Mouse (Mus musculus) G1E (cell line): Measurements from ENCODE around the gene Ptgdr2. TPM values are rescaled to one million over a fixed set of nuclear protein-coding genes. Genes with fewer than 3 reads are reported as not detected.
A peak's percentile ranks its signal among the peaks of the same experiment; 100 is the strongest.

Source experiments
- ATAC-seq: 2 replicates; pipeline ENCODE4 v1.8.0; 2016; ENCODE audit warnings: mild to moderate bottlenecking; ENCODE audit not compliant: insufficient number of reproducible peaks, poor library complexity, low FRiP score, severe bottlenecking; ENCODE audit errors: extremely low read depth
- DNase-seq: peaks from one replicate; pipeline ENCODE4 v3.0.0; 2012; ENCODE audit warnings: low spot score
- H3K27me3 ChIP-seq: 2 replicates; pipeline ENCODE4 v1.6.1; 2012; ENCODE audit warnings: mild to moderate bottlenecking, low read length, inconsistent platforms; ENCODE audit not compliant: insufficient read depth
- H3K36me3 ChIP-seq: replicated peaks from 2 replicates; pipeline ENCODE3; 2012; ENCODE audit warnings: mild to moderate bottlenecking, inconsistent platforms
- H3K4me1 ChIP-seq: 2 replicates; pipeline ENCODE4 v1.6.1; 2012; ENCODE audit warnings: low read depth, low read length, inconsistent platforms, mixed read lengths; ENCODE audit not compliant: insufficient read depth
- H3K4me3 ChIP-seq: 2 replicates; pipeline ENCODE4 v1.5.1; 2012; ENCODE audit warnings: low read depth, mild to moderate bottlenecking, inconsistent platforms, low read length, moderate library complexity, mixed read lengths
- H3K9me3 ChIP-seq: replicated peaks from 2 replicates; pipeline ENCODE4 v1.6.1; 2012; ENCODE audit warnings: inconsistent platforms
- CTCF ChIP-seq: IDR thresholded peaks from 2 replicates; pipeline ENCODE4 v1.5.1; 2012; ENCODE audit warnings: low read depth, low read length, inconsistent platforms, mixed read lengths
- GATA1 ChIP-seq: IDR thresholded peaks from 2 replicates; pipeline ENCODE4 v1.6.1; 2012; ENCODE audit warnings: borderline replicate concordance, low read length, inconsistent platforms, mixed read lengths
- GATA2 ChIP-seq: IDR thresholded peaks from 2 replicates; pipeline ENCODE4 v1.6.1; 2012; ENCODE audit warnings: low read depth, low read length, inconsistent platforms, borderline replicate concordance
- POLR2AphosphoS5 ChIP-seq: IDR thresholded peaks from 2 replicates; pipeline ENCODE4 v1.6.1; 2012; ENCODE audit warnings: low read depth, low read length, inconsistent platforms; ENCODE audit not compliant: insufficient replicate concordance
- TAL1 ChIP-seq: conservative IDR thresholded peaks from 2 replicates; pipeline ENCODE4 v1.6.1; 2012; ENCODE audit warnings: low read depth, low read length, inconsistent platforms, mixed read lengths
- polyA plus RNA-seq: library from polyadenylated mRNA; stranded (reverse); fragments of >175 nt; gene quantifications from 2 replicates; pipeline ENCODE4 v1.2.3, GENCODE M21; 2012
- total RNA-seq, 2 experiments: library from RNA; stranded (forward) in 1 of 2; stranded (reverse) in 1 of 2; fragments of 200-1000 nt in 1 of 2; fragments of >200 nt in 1 of 2; fragmentation: Nextera tagmentation in 1 of 2; gene quantifications; 2 replicates each; pipeline ENCODE4 v1.2.3; 2014 to 2017

Gene Ptgdr2
- total and polyA plus RNA-seq, 3 experiments, result not detected

DNA sequence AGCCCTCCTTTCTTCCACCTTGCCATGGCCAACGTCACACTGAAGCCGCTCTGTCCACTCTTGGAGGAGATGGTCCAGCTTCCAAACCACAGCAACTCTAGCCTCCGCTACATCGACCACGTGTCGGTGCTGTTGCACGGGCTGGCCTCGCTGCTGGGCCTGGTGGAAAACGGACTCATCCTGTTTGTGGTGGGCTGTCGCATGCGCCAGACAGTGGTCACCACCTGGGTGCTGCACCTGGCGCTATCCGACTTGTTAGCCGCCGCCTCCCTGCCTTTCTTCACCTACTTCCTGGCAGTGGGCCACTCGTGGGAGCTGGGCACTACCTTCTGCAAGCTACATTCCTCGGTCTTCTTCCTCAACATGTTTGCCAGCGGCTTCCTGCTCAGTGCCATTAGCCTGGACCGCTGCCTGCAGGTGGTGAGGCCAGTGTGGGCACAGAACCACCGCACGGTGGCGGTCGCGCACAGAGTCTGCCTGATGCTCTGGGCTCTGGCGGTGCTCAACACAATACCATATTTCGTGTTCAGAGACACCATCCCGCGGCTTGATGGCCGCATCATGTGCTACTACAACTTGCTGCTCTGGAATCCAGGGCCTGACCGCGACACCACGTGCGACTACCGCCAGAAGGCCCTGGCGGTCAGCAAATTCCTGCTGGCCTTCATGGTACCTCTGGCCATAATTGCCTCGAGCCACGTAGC is 3.3 kb downstream of the Ptgdr2 start:
- H3K36me3 ChIP-seq, result peaks cover 56% of the 10 kb centered on the region
- peaks cover 11% of the 10 kb centered on the region for H3K9me3 ChIP-seq
- 0 out of 2 replicates have a peak overlapping the region, but pooled peaks have one; percentile 8 for H3K4me3 ChIP-seq
- peaks cover 12% of the 10 kb centered on the region; the same call in 1 of the 2 replicates for H3K27me3 ChIP-seq
- peak; percentile 25; the same call in 1 of the 2 replicates for TF ChIP-seq POLR2AphosphoS5
- TF ChIP-seq CTCF, result no peak
- ATAC-seq (no peak), DNase-seq (no peak)
- H3K4me1 ChIP-seq, result peaks cover 14% of the 10 kb centered on the region

DNA sequence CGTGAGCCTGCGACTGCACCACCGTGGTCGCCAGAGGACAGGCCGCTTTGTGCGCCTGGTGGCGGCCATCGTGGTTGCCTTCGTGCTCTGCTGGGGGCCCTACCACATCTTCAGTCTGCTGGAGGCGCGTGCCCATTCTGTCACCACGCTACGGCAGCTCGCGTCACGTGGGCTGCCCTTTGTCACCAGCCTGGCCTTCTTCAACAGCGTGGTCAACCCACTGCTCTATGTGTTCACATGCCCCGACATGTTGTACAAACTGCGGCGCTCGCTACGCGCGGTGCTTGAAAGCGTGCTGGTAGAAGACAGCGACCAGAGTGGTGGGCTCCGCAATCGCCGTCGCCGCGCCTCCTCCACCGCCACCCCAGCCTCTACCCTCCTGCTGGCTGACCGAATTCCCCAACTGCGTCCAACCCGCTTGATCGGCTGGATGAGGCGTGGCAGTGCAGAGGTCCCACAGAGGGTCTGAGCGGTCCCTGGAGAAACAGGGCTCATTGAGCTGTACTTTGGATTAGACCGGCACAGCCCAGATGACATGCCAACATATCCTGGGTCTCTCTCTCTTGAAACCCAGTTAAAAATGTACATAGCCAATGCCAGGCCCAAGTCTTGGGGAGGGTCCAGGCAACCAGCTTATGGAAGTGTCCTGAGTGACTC is 4.0 kb downstream of the Ptgdr2 start:
- H3K27me3 ChIP-seq, result peaks cover 12% of the 10 kb centered on the region; the same call in 1 of the 2 replicates
- H3K36me3 ChIP-seq, result peaks cover 63% of the 10 kb centered on the region
- no peak for ATAC-seq
- TF ChIP-seq CTCF (no peak), TAL1 (no peak), GATA1 (no peak), POLR2AphosphoS5 (no peak), GATA2 (no peak)
- 0 out of 2 replicates have a peak overlapping the region, but pooled peaks have one; percentile 8 for H3K4me3 ChIP-seq
- DNase-seq, result no peak
- peaks cover 16% of the 10 kb centered on the region for H3K4me1 ChIP-seq
- H3K9me3 ChIP-seq, result peaks cover 10% of the 10 kb centered on the region

DNA sequence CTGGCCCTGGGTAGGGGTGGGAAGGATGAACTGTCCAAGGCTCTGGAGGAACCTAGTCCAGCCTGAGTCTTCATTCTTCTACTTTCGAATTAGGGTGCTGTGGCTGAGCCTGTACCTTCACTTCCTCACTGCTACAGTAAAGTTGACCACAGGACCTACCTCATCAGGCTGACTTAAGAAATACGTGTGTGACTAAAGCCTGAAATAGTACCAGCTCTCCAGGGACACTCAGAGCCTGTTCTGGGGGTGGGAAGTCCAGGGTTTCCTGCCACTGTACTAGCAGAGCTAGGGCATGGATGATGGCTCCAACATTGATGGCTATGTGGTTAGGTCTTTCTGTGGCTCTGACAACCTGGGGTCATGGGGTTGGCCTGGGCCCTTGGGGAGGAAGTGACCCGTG is 7.0 kb downstream of the Ptgdr2 start:
- DNase-seq, result no peak
- Histone ChIP-seq H3K9me3 (peaks cover 7% of the 10 kb centered on the region; the same call in 1 of the 2 replicates), H3K4me3 (no peak overlapping the region), H3K27me3 (no peaks in the 10 kb centered on the region; the same call in 1 of the 2 replicates), H3K4me1 (peaks cover 27% of the 10 kb centered on the region), H3K36me3 (peaks cover 79% of the 10 kb centered on the region)
- ATAC-seq, result no peak
- TF ChIP-seq TAL1, result no peak
- TF ChIP-seq CTCF, result no peak
- TF ChIP-seq GATA2, result no peak
- TF ChIP-seq GATA1, result no peak
- no peak for TF ChIP-seq POLR2AphosphoS5

DNA sequence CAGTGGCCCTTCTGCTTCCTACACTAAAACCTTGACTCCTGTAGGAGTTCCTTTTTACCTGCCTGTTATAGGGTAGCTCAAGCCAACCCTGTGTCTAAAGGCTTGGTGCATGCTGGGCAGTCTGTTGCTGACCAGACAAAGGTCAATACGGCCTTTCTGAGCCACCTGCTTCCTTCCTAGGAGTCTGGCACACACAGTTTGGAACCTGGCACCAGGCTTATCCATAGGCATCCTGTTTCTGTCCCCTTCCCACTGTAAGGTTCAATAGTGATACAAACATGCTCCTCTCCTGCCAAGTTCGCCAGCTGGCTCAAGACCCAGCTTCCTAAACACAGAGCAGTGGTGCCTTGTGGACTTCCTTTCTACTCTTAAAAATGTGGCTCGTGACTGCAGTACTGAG is 9.5 kb downstream of the Ptgdr2 start:
- Histone ChIP-seq H3K4me3 (peak overlapping the region; percentile 89), H3K36me3 (peaks cover 61% of the 10 kb centered on the region)

DNA sequence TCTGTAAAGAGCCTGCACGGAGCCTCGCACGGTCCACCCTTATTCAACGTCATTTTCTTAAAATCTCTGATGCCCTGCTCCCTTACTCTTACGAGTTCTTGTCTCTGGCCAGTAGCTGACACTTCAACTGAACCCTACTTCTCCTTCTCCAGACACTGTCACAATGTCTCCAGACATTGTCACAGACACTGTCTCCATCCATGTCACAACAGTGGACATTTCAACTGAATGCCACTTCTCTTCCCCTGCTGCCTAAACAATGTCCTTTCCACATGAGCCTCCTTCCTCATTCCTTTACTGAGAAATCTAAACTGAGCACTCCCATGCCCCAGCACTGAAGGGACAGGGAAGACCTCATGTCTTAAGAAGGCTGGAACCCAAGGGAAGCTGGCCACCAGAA is 10.3 kb downstream of the Ptgdr2 start:
- TF ChIP-seq TAL1 (no peak), POLR2AphosphoS5 (no peak), CTCF (no peak), GATA2 (no peak), GATA1 (no peak)
- Histone ChIP-seq H3K9me3 (no peaks in the 10 kb centered on the region), H3K4me3 (peak overlapping the region; percentile 89), H3K27me3 (peaks cover 4% of the 10 kb centered on the region; the same call in 1 of the 2 replicates), H3K4me1 (peaks cover 28% of the 10 kb centered on the region), H3K36me3 (peaks cover 54% of the 10 kb centered on the region)
- ATAC-seq, result no peak
- DNase-seq, result no peak

More for the DNA sequence above, 9.5 kb downstream of the Ptgdr2 start:
- no peak for ATAC-seq
- TF ChIP-seq GATA2 (no peak), POLR2AphosphoS5 (no peak), TAL1 (no peak), GATA1 (no peak), CTCF (no peak)
- no peaks in the 10 kb centered on the region for H3K27me3 ChIP-seq
- no peaks in the 10 kb centered on the region for H3K9me3 ChIP-seq
- H3K4me1 ChIP-seq, result peaks cover 28% of the 10 kb centered on the region
- DNase-seq, result no peak

DNA sequence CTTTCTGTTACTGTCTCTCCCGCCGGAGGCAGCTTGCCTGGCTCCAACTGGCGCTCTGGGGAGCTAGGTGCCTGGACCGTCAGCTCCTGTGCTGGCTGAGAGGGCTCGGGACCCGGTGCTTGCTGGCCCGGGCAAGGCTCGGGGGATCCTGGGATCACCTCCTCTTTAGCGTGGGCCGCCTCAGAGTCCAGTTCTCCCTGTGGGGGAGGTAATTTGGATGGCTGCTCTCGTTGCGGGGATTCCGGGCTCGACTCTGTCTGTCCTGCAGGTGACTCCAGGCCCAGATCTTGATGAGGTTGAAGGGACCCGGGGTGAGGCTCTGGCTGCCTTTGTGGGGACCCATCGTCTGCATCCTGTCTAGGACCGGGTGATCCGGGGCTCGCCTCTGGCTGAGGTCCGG is 11.5 kb downstream of the Ptgdr2 start:
- H3K36me3 ChIP-seq, result peaks cover 42% of the 10 kb centered on the region
- no peak for DNase-seq
- no peaks in the 10 kb centered on the region for H3K9me3 ChIP-seq
- no peak for TF ChIP-seq CTCF
- TF ChIP-seq GATA1, result no peak
- TF ChIP-seq GATA2, result no peak
- TF ChIP-seq POLR2AphosphoS5, result no peak
- no peak for TF ChIP-seq TAL1
- H3K4me3 ChIP-seq, result peak overlapping the region; percentile 89
- H3K27me3 ChIP-seq, result peaks cover 15% of the 10 kb centered on the region
- peaks cover 28% of the 10 kb centered on the region for H3K4me1 ChIP-seq
- no peak for ATAC-seq
